Mouse (Mus musculus) liver, adult 2 months (tissue): Measurements from ENCODE around the gene Cd300lf.

ENCODE experiments used
- CTCF ChIP-seq: fragments of 200-500 bp; IDR thresholded peaks from 2 replicates; pipeline ENCODE4 v1.5.1; 2011; ENCODE audit warnings: low read depth, low read length, control low read depth
- POLR2A ChIP-seq: fragments of 200-500 bp; IDR thresholded peaks from 2 replicates; pipeline ENCODE4 v1.6.1; 2011; ENCODE audit warnings: low read length, control low read depth; ENCODE audit not compliant: insufficient read depth; ENCODE audit errors: extremely low read depth

- no peak for TF ChIP-seq CTCF
- no peak for TF ChIP-seq POLR2A
These were observed 18.1 kb upstream of the Cd300lf start for GRCm38 (mm10) chr11:115151755-115152429.
